Mouse (Mus musculus): ENCODE measurements around the gene Pmm1.

DNA sequence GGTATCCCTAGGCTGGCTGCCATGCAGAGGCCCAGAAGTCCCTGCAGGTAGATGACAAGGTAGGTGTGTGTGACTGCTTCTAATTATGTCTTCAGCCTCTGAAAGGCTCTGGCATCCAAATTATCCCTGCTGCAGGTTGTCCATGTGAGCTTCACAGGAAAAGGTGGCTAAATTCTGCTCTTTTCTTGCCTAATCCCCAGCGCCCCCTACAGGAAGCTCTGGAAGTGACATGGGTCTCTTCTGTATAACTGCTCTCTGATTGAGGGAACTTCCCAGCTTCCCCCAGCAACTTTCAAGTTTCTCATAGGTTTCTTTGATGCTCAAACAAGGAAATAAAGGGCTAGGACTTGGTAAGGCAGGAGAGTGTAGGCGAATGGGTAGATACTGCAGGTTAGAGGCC is 55.8 kb downstream of the Pmm1 start:
- no peak for TF ChIP-seq POLR2A (IDR thresholded peaks at IDR 0.05; ENCODE audit: insufficient read length, low read depth)
- no peak for TF ChIP-seq MAX (IDR thresholded peaks at IDR 0.05; ENCODE audit: low read depth)
- no peak for TF ChIP-seq POLR2AphosphoS2 (IDR thresholded peaks at IDR 0.05; ENCODE audit: insufficient read length, low read depth)
- TF ChIP-seq USF1 (IDR thresholded peaks at IDR 0.05; ENCODE audit: low read depth) = no peak
- TF ChIP-seq E2F4 (IDR thresholded peaks at IDR 0.05; ENCODE audit: insufficient read depth) = no peak
- TF ChIP-seq TCF3 (IDR thresholded peaks at IDR 0.05; ENCODE audit: insufficient read length, low read depth) = no peak
- TF ChIP-seq MYOG (IDR thresholded peaks at IDR 0.05; ENCODE audit: control insufficient read depth in 1 of 3, insufficient read depth in 1 of 3, insufficient read length in 2 of 3, low read depth in 2 of 3) = no peak

All from myocyte (in vitro differentiated cells).